Mouse (Mus musculus): ENCODE measurements at regions not wholly inside any gene's neighbourhood (a gene's known extent, or its start where the extent isn't known, plus 50 kb on each side); places are given as distances from the start of the nearest gene placed in this dataset.

DNA sequence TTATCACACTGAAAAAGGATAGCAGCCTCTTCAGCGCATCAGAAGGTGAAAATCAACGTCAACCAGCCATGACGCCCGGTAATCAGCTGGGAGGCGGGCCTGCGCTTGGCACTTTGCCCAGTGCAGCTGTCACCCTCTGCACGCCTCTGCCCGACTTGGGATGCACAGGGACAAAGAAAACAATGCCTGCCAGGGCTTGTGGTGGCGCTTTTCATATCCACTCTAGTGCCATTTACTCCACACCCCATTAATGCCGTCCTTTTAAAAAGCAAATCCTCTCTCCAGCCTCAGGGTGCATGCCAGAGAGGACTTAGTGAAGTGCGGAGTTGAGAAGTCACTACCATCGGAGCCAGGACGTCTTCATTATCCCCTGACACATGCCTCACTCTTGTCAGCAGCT, 204.5 kb upstream of the Sulf2 start:
- intact Hi-C loops (cut with DNase I): loop anchor here (5.0 kb wide), 1 partner anchor 42 kb away; no protein-coding TSS in a partner anchor

DNA sequence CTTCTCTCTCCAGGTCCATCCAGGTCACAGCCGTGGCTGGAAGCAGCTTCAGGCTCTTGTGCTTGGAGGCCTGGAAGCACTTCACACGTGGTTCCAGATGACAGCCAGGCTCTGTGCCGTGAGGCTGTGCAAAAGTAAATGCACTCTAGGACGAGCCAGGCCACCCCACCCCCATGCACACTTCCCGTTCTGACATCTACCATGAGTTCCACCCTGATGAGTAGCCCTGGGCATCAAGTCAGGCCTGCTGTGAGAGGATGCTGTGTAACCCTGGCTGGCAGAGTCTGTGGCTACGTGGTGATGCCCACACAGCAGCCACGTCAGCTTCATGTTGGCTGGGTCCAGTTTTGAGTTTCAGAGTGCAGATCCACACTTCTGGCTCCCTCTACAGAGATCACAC, 202.4 kb upstream of the Sulf2 start:
- intact Hi-C loops (cut with DNase I): loop anchor here (5.0 kb wide), 1 partner anchor 44 kb away; no protein-coding TSS in a partner anchor

DNA sequence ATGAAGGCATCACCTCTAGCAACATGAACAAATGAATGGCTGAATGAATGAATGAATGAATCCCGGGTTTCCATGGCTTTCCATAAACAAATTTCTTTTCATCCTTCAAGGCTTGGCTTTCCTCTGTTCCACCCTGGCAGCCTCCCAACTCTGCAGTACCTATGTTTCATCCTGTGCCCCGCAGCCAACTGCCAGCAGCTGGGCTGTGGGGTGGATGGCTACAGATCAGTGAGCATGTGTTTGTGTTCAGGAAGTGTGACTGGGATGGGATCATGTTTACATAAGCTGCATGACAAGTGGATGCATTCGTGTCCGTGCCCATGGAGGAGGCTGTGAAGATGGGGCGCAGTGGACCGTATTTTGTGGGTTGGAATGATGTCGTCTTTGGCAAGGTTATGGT, 200.5 kb upstream of the Sulf2 start:
- intact Hi-C loops (cut with DNase I): loop anchor here (5.0 kb wide), 1 partner anchor 46 kb away; no protein-coding TSS in a partner anchor

DNA sequence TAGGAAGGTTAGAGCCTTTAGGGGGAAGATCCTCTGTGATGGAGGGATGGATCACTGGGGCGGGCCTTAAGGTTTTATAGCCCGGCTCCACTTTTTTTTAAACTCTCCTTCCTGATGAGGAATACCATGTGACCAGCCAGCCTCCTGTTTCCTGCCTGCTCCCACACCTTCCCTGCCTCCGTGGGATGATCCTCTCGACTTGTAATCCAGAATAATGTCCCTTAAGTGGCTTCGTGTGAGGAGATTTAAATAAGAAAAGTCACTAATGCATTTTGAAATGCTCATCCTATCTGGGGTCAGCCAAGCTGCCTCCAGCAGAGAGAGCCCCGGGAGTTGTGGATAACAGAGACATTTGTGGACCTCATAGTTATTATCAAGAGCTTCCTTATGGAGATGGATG, 200.0 kb upstream of the Sulf2 start:
- intact Hi-C loops (cut with DNase I): loop anchor here (5.0 kb wide), 1 partner anchor 47 kb away; no protein-coding TSS in a partner anchor

DNA sequence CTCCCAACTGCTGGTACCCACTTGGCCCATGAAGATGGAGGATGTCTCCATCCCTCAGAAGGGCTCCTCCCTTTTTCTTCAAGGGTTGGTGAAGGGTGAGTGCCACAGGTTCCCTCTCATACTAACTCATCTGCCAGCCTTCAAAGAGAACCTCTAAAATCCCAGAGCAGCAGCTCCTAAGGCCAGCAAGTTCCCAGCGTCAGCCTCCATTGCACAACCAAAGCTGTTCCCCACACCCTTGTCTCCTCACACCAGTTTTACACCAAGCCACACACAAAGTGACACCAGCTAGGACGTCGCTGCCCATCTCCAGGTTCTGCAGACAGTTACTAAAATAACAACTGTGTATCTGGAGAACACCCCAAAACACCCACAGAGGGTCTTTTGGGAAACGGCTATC, 198.9 kb upstream of the Sulf2 start:
- intact Hi-C loops (cut with DNase I): no loop called here

DNA sequence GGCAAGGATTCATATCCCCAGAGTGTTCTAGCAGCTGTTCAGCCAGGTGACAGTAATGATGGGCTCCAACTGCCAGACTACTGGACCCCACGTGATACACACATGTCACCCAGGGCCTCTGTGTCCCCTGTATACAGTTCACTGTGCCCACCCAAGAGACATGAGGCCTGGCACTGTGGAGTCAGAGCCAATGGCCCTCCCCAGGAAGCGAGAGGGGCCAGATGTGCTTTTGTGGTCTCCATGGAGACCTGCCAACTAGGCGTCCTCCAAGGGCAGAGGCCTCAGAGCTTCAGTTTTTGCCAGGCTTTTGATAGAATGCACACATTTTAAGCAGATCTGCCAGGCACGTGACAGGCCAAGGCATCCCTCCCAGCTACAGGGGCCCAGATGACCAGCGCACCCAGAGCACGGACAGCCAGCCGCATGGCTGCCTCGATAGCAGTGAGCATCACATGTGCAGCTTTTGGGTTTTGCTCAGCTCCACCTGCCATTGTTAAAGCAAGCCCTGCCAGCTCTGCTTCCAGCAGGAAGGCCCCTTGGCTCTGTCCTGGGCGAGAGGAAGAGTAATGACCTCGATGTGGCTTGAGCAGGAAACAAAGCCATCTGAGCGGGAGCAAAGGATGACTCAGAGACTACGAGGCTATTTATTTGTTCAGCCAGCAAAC, 198.1 kb upstream of the Sulf2 start:
- intact Hi-C loops (cut with DNase I): no loop called here

DNA sequence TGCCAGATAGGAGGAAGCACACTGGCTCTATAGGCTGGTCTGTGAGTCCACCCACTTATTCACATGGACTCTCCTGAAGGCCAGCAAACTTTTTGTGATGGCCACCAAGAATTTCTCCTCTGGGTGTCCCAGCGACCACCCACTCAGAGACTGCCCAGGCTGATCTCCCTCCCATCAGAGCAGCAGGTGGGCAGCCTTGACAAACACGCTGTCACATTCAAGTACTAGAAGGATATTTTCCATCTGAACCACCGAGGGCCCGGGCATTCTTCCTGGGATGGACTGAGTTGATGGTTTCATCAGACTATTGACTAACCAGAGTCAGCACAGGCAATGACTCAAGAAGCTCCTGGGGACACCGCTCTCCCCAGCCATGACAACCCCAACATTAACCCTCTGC, 196.5 kb upstream of the Sulf2 start:
- intact Hi-C loops (cut with DNase I): no loop called here

DNA sequence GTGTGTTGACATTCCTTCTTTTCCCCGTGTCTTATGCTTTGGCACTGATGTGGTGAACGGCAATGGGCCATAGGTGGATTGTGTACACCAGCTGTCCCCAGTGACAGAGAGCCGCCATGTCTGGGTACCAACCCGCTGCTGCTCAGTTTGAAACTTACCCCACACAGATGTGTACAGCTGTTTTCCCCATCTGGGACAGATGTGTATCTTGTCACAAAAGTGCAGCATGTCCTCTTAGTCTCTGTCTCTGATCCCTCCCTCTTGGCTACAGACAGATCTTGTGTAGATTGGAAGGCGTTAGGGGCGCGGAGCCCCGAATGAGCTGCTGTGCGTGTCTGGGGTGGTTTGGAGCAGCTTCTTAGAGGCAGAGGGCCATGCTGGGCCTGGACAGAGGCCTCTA, 196.1 kb upstream of the Sulf2 start:
- intact Hi-C loops (cut with DNase I): no loop called here

DNA sequence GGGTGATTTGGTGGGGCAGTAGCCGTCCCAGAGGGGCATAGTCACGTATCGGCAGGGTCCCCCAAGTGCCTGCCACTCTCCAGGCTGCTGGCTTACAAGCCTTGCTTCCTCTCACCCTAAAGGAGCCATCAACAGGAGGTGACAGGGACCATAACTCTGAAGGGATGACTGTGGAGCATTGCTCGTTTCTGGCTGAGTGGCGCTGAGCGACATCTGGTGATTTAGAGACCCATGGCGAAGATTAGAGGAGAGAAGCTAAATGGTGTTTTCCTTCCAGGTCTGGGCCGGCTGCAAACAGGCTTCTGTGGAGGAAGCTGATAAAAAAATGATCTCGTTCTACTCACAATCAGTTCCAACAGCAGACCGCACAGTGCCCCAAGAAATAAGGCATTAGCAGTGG, 193.2 kb upstream of the Sulf2 start:
- intact Hi-C loops (cut with DNase I): no loop called here

DNA sequence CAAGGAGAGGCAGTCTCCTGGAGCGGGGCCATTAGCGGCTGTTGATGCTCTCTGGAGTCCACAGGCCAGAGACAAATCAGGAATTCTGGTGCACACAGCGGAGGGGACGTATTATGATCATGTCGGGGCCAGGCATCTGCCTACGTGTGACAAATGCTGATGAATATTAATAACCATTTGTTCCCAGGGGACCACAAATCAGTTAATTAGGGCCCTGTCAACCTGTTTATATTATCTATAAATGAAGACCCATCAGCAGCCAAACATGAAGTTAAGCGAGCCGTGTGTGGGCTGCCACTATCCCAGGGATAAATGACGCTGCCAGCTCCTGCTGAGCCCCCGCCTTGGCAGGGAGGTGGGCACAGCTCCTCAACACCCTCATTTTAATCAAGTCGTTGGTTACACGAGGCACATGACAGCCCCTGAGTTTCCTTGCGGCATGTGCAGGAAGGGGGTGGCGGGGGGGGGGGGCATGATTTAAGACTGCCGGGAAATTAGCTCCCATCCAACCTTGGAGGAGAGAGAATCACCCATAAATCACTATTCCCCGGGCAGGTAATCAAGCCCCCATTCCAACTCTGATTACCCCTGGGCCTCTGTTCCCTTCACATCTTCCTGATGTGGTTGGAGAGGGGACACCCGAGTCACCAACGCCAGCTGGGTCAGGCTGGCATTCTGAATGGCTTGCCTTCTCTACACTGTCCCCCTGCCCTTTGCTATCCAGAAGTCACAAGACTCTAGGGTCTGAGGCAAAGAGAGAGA, 191.1 kb upstream of the Sulf2 start:
- intact Hi-C loops (cut with DNase I): no loop called here

DNA sequence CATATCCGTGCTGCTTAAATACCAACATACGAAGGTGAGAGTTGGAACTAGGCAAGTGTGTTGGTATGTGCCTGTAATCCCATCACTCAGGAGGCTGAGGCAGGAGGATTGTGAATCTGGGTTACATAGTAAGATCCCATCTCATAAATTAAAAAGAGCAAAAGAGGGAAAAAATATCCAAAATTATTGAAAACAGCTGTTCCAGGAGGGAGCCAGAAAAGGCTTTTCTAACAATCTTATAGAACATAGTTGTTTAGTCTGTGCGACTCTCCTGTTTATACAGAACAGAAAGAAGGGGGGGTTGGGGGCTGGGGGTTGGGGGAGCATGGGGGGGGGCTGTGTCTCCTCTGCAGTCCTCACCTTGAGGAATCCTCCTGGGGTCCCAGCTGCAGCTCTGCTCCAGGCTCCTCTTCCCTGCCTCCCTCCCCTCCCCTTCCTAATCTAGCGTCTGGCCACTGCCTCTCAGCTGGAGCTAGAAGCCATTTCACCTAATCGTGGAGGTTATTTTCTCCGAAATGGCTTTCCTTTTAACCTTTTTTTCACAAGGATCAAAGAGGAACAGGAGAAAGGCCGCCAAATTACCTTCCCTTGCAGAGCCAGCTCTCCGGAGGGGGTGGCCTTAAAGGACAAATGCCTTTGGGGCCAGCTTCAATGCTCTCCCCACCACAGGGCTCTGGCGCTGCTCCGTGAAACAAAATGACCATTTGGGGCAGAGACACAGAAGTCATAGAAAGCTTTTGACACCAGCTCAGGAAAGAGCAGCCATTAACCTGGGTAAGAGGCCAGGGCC, 188.3 kb upstream of the Sulf2 start:
- intact Hi-C loops (cut with DNase I): no loop called here

DNA sequence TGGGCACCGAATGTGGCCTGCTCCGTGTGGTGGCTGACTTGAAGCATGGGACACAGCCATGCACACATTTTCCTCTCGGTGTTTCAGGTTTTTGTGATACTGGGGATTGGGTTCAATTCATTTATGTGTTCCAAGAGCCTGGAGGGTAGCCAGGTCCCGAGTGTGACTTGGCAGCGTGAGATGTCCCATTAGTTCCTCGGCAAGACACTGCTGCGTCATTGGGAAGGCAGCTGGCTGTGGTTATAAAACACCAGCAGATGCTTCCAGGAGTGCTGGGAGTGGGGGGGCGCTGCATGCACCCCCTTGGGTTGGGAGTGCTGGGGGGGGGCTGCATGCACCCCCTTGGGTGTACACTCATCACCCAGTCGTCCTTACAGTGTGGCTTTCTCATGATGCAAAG, 186.9 kb upstream of the Sulf2 start:
- intact Hi-C loops (cut with DNase I): no loop called here

DNA sequence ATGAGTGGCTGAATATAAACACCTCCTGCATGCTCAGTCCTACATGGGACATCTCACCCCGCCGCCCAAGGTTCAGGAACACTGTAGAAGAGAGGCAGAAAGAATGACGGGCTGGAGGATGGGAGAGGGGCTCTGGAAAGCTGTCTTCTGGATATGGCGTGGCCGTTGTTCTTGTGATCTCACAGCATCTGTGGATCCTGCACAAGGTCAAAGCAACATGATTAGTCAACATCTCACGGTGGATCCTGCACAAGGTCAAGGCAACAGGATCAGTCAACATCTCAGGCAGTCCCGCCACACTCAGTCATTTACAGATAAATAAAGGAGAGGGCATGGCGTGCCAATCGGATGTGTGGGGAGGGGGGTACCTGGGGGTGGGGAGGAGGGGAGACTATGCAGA, 184.7 kb upstream of the Sulf2 start:
- intact Hi-C loops (cut with DNase I): no loop called here

DNA sequence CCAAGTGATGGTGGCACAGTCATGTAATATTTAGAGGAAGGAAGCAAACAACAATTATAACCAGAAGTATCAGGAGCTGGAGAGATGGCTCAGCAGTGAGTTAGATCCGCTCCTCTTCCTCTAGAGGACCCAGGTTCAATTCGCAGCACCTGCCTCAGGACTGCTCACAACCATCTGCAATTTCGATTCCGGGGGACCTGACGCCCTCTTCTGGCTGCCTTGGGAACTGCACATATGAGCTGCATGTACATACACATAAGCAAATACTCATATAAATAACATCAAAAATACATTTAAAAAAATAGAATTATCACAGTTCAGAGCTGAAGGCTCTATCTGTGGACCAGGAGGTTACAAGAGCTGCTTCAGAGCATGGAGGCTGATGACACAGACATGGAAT, 184.0 kb upstream of the Sulf2 start:
- intact Hi-C loops (cut with DNase I): no loop called here

DNA sequence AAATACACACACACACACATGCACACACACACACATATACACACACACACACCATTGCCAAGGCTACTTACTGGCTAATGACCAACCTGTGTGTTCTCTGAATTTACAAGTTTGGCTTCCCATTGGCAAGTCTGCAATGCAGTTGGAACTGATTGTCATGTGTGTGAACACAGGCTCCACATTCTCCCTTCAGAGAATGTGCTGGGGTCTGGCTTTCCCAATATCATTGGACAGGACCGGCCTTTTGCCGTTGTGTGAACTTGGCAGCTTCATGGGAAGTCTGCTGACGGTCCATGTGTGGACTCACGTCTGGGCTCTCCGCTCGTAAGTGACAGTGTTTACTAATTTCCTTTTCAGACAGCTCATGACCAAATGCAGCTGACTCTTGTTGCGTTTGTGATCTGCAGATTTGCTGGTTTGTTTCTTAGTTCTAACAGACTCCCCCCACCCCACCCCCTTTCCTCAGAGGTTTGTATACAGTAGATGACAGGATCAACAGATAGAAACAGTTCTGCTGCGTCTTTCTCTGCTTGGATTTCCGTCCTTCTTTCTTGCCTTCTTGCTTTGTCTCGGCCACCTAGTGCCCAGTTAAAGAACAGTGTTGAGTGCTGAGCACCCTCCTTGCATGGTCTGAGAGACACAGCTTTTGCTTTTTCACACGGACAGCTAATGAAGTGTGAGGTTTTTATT, 183.1 kb upstream of the Sulf2 start:
- intact Hi-C loops (cut with DNase I): no loop called here

DNA sequence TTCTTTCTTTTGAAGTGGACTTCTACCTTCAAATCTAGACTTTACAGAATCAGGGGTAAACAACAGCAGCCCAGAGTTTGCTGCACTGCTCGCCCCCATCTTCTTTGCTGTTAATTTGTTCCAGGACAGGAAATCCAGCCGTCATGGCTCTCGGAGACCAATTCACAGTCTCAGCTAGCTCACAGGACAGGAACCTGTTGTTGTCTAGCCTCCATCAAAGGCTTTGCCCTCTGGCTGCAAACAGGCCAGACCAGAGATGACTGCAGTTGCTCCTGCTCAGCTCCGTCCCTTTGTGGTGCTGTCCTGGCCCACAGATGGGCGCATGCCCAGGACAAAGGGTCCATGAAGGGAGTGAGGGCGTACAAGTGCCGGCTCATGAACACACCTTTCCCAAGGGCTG, 182.2 kb upstream of the Sulf2 start:
- intact Hi-C loops (cut with DNase I): no loop called here

DNA sequence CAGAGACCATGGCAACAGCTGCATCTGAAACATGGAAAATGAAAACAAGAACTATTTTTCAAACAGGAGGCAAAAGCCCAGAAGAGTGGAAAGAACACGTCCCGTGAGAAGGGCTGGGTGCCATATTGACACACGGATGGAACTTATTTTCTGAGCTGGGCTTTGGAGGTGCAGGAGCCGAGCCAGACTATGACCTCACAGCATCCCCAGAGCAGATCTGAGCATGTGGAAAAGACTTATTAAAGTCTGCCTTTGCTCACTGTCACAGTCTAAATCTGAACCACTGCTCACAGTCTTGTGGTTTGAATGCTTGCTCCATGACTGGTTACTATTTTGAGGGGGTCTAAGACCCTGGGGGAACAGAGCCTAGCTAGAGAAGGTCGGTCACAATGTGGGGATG, 180.2 kb upstream of the Sulf2 start:
- intact Hi-C loops (cut with DNase I): no loop called here

DNA sequence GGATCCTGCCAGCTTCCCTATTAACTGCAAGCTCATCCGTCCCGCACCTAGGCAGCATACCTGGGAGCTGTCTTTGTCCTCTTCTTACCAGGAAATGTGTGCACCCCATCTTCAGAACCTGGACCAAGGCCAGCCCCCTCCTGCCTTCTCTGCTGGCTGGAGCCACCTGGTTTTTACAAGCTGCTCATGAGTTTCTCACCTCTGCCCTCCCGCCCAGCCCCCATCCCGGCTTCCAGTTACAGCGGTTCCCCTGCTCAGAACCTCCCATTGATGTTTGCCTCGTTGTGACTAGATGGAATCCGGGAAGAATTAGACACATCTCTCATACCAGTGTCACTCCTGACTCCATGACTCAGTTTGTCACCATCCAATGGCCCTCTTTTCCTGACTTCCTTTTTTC, 179.1 kb upstream of the Sulf2 start:
- intact Hi-C loops (cut with DNase I): no loop called here

DNA sequence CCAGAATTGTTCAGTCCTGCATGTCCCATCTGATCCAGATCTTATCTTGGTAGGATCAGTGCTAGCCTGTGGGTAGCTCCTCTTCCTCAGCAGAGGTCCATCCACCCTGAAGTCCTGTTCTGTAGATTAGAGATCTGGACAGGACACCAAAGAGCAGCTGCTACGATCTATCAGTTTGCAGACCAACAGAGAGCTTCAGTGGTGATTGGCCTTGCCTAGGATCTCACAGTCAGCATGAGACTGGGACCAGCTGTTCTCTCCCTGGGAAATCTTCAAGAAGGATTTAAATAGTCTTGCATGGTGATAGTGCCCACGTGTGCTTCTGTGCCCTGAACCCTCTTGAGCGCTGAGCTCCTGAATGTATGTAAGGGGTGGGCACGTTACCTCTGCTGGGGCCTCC, 178.4 kb upstream of the Sulf2 start:
- intact Hi-C loops (cut with DNase I): no loop called here

DNA sequence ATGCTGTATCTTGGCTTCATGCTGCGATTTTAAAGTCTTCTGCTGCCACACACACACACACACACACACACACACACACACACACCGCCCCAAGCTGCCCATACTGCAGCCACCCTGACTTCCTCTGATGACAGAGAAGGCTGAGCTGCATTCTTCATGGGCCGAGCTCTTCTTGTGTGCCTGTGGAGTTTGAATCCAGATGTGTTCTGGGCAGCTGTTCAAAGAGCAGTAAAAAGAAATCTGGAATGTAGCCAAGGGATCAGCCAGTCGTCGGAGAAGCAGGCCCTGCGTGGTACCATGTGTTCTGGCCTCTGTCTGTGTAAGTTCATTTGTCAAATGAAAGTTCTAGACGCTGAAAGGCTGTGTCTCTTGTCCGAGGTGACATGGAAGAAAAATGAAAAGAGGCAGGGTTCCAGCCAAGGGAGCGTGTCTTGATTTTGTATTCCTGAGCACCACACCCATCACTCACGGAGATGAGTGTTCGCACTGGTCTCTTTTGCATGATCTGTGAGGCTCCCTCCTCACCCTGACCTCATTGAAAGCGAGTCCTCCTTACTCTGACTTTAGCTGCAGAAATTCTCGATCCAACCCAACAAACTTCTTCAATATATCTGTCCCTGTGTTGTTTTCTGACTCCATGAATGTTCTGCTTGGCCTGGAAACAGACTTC, 177.4 kb upstream of the Sulf2 start:
- intact Hi-C loops (cut with DNase I): no loop called here

DNA sequence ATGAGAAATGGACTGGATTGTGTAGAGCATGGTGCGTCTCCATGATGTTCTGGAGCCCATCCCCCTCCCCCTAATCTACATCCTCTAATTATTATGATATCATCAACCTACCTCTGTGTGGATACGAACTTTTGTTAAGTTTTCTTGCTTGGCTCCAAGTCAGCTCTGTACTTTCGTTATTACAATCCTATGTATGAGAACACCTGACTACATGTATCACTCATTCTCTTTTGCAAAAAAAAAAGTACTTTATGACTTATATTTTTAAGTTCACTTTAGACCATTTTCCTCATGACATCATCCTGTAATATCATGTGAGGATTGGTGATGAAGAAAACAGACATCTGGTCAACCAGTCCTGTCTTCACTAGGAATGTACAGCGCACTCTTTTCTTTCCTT, 175.7 kb upstream of the Sulf2 start:
- intact Hi-C loops (cut with DNase I): no loop called here

Measured in adrenal gland (tissue).